ENCODE assay signal across 12 mouse cellular contexts in the genomic region with DNA sequence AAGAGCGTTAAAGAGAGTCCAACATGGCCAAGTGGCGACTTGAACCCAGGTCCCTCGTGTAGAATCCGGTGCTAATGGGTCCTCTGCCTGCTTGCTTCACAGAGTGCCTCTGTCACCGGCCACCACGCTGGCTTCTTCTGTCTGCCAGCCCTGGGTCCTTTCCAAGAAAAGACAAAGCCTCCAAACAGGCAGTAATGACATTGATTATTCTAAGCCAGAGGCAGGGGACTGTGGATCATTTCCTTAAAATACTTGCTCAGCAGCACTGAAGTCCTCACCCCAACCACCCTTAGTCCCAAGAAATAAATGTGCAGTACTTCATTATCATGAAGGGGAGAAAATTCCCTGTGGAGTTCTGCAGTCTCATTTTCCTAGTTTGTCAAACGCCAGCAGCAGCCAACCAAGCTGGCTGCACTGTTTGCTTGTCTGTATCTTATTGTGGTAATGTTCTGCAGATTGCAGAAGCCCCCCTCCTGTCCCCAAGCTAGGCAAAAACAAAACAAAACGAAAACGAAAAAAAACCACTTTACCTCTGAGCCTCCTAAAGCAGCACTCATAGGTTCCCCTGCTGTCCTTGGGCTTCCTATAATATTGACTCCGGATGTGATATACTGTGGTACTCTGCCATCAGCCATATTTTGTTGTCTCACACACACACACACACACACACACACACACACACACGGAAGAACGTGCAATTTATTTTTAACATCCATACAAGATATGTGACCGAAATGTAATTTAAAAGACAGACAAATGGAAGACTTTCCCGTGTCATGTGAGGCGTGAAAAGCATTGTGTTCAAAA.
DNase-seq lines count a peak whose midpoint lies in the region; ATAC-seq lines count a peak whose summit lies in the region.
"Had no signal": no experiment of that assay in that cellular context is flagged by ENCODE, and none has a peak within 500 bp of the region (broad histone marks: within the 10 kb centered on the region; RNA-seq: fewer than 3 reads in every experiment).

No protein-coding gene starts in this region.

- no peak overlapping the region for H3K4me3 ChIP-seq in forebrain, embryonic 10.5 days
- no peak overlapping the region for H3K4me3 ChIP-seq in forebrain, embryonic 11.5 days (ENCODE audit: low read depth, low read length)
- no peak overlapping the region for H3K4me3 ChIP-seq in forebrain, embryonic 13.5 days
- H3K4me3 ChIP-seq in midbrain, embryonic 13.5 days (replicated peaks): no peak overlapping the region
- H3K4me3 ChIP-seq in intestine, embryonic 16.5 days (ENCODE audit: low read length): no peak overlapping the region
- H3K4me3 ChIP-seq: heart, embryonic 15.5 days had no signal

- ATAC-seq in forebrain, embryonic 11.5 days (replicated peaks; ENCODE audit: low FRiP score): no peak
- ATAC-seq in forebrain, embryonic 13.5 days: peak; percentile 56
- ATAC-seq in midbrain, embryonic 13.5 days: 0 out of 2 replicates have a peak, but pooled peaks have one; percentile 34
- ATAC-seq in intestine, embryonic 16.5 days: no peak
- ATAC-seq in erythroid progenitor cell, adult 5-6 weeks (replicated peaks; ENCODE audit: low FRiP score, poor library complexity, severe bottlenecking): no peak

- no peak overlapping the region for H3K9ac ChIP-seq in forebrain, embryonic 11.5 days (ENCODE audit: low read length)
- no peak overlapping the region for H3K9ac ChIP-seq in forebrain, embryonic 13.5 days
- H3K9ac ChIP-seq in midbrain, embryonic 13.5 days (replicated peaks): no peak overlapping the region
- H3K9ac ChIP-seq in intestine, embryonic 16.5 days (ENCODE audit: low read depth, low read length): no peak overlapping the region
- H3K9ac ChIP-seq: heart, embryonic 15.5 days had no signal

- H3K27me3 ChIP-seq in forebrain, embryonic 10.5 days (ENCODE audit: poor library complexity, severe bottlenecking): 0 out of 2 replicates have a peak, but pooled peaks cover 4% of the 10 kb centered on the region
- H3K27me3 ChIP-seq in forebrain, embryonic 11.5 days (ENCODE audit: control insufficient read depth, insufficient read depth, low read length): no peaks in the 10 kb centered on the region
- no peaks in the 10 kb centered on the region for H3K27me3 ChIP-seq in forebrain, embryonic 13.5 days
- H3K27me3 ChIP-seq in midbrain, embryonic 13.5 days: no peaks in the 10 kb centered on the region
- no peaks in the 10 kb centered on the region for H3K27me3 ChIP-seq in intestine, embryonic 16.5 days (replicated peaks; ENCODE audit: control insufficient read depth, insufficient read depth, low read length)
- H3K27me3 ChIP-seq: heart, embryonic 15.5 days had no signal

- peaks cover 6% of the 10 kb centered on the region; the same call in 1 of the 2 replicates for H3K9me3 ChIP-seq in forebrain, embryonic 10.5 days
- H3K9me3 ChIP-seq in forebrain, embryonic 11.5 days (ENCODE audit: control insufficient read depth, low read length): no peaks in the 10 kb centered on the region; the same call in 1 of the 2 replicates
- no peaks in the 10 kb centered on the region for H3K9me3 ChIP-seq in forebrain, embryonic 13.5 days (replicated peaks)
- no peaks in the 10 kb centered on the region for H3K9me3 ChIP-seq in midbrain, embryonic 13.5 days
- H3K9me3 ChIP-seq in intestine, embryonic 16.5 days (ENCODE audit: control insufficient read depth, low read length): no peaks in the 10 kb centered on the region
- H3K9me3 ChIP-seq: heart, embryonic 15.5 days had no signal

- peaks cover 41% of the 10 kb centered on the region for H3K4me1 ChIP-seq in forebrain, embryonic 10.5 days
- H3K4me1 ChIP-seq in forebrain, embryonic 11.5 days (replicated peaks; ENCODE audit: control insufficient read depth, insufficient read depth, low read length): peaks cover 12% of the 10 kb centered on the region; the same call in 1 of the 2 replicates
- H3K4me1 ChIP-seq in forebrain, embryonic 13.5 days: peaks cover 35% of the 10 kb centered on the region
- H3K4me1 ChIP-seq in midbrain, embryonic 13.5 days (replicated peaks): peaks cover 26% of the 10 kb centered on the region
- H3K4me1 ChIP-seq in intestine, embryonic 16.5 days (ENCODE audit: control insufficient read depth, insufficient read depth, low read length): no peaks in the 10 kb centered on the region

- H3K36me3 ChIP-seq in forebrain, embryonic 10.5 days (replicated peaks): no peaks in the 10 kb centered on the region
- H3K36me3 ChIP-seq in forebrain, embryonic 11.5 days (ENCODE audit: control insufficient read depth, insufficient read depth, low read length): no peaks in the 10 kb centered on the region
- H3K36me3 ChIP-seq in forebrain, embryonic 13.5 days (ENCODE audit: poor library complexity, severe bottlenecking): no peaks in the 10 kb centered on the region
- H3K36me3 ChIP-seq in midbrain, embryonic 13.5 days: no peaks in the 10 kb centered on the region
- no peaks in the 10 kb centered on the region for H3K36me3 ChIP-seq in intestine, embryonic 16.5 days (ENCODE audit: control insufficient read depth, insufficient read depth, low read length)
- H3K36me3 ChIP-seq: heart, embryonic 15.5 days had no signal

- no peak for DNase-seq in forebrain, embryonic 10.5 days (ENCODE audit: extremely low spot score, low spot score)
- no peak for DNase-seq in forebrain, embryonic 11.5 days (ENCODE audit: low spot score)
- DNase-seq in layer of hippocampus, adult 18-20 months (ENCODE audit: low spot score in 2 of 2): peak; percentile 26 to 63
- no peak for DNase-seq in embryo, embryonic 9.5 days (ENCODE audit: extremely low spot score)
- DNase-seq: adrenal gland, adult 8-10 months; kidney, adult 9 months; lung, postnatal 14 days had no signal

- 72% methylated on average over 15 of the region's 15 CpGs for WGBS in forebrain, embryonic 10.5 days
- WGBS in forebrain, embryonic 11.5 days: 65% methylated on average over 15 of the region's 15 CpGs
- 44% methylated on average over 15 of the region's 15 CpGs for WGBS in forebrain, embryonic 13.5 days
- 56% methylated on average over 15 of the region's 15 CpGs for WGBS in midbrain, embryonic 13.5 days
- WGBS in intestine, embryonic 16.5 days: 74% methylated on average over 15 of the region's 15 CpGs

- peak overlapping the region; percentile 44; the same call in 1 of the 2 replicates for H3K27ac ChIP-seq in forebrain, embryonic 10.5 days
- no peak overlapping the region for H3K27ac ChIP-seq in forebrain, embryonic 11.5 days (ENCODE audit: low read depth, low read length)
- H3K27ac ChIP-seq in forebrain, embryonic 13.5 days: peak overlapping the region; percentile 45; the same call in 1 of the 2 replicates
- peak overlapping the region; percentile 1; the same call in 1 of the 2 replicates for H3K27ac ChIP-seq in midbrain, embryonic 13.5 days
- H3K27ac ChIP-seq in intestine, embryonic 16.5 days (ENCODE audit: low read length): no peak overlapping the region
- H3K27ac ChIP-seq: heart, embryonic 15.5 days had no signal

- H3K4me2 ChIP-seq in forebrain, embryonic 11.5 days (ENCODE audit: low read depth, low read length, severe bottlenecking): no peak overlapping the region
- H3K4me2 ChIP-seq in forebrain, embryonic 13.5 days: no peak overlapping the region
- H3K4me2 ChIP-seq in midbrain, embryonic 13.5 days (replicated peaks): no peak overlapping the region
- no peak overlapping the region for H3K4me2 ChIP-seq in intestine, embryonic 16.5 days (ENCODE audit: low read depth, low read length)
- H3K4me2 ChIP-seq: heart, embryonic 15.5 days had no signal

Comparison
In these comparisons a context has a peak if more than half of its experiments do, and no peak if none do; other contexts are left out.
1. H3K27ac ChIP-seq: peak in forebrain, embryonic 10.5 days (single experiment), forebrain, embryonic 13.5 days (single experiment) and midbrain, embryonic 13.5 days (single experiment); none in forebrain, embryonic 11.5 days (single experiment) and intestine, embryonic 16.5 days (single experiment).
2. ATAC-seq: peak in forebrain, embryonic 13.5 days (single experiment) and midbrain, embryonic 13.5 days (single experiment); none in forebrain, embryonic 11.5 days (single experiment), intestine, embryonic 16.5 days (single experiment) and erythroid progenitor cell, adult 5-6 weeks (single experiment).
3. DNase-seq: peak in layer of hippocampus, adult 18-20 months (2 of 2); none in forebrain, embryonic 10.5 days (single experiment), forebrain, embryonic 11.5 days (single experiment) and embryo, embryonic 9.5 days (single experiment).